Mouse (Mus musculus) left cerebral cortex, adult 9 months (tissue): Measurements from ENCODE around the gene Agbl1.

Experiments used
- DNase-seq, 2 experiments: peaks; one replicate each; pipeline ENCODE4 v3.0.0; 2022; ENCODE audit warnings: low spot score in 2 of 2

The Agbl1 gene

GRCm38 (mm10) chr7:76921671-76922070 lies 692.0 kb downstream of the Agbl1 start:
- no peak for DNase-seq

GRCm38 (mm10) chr7:76935219-76935618 lies 705.5 kb downstream of the Agbl1 start:
- no peak for DNase-seq

GRCm38 (mm10) chr7:76941531-76941930 lies 711.8 kb downstream of the Agbl1 start:
- peak in 1 of 2 experiments; percentile 8 for DNase-seq

- DNase-seq: peak in 1 of 2 experiments; percentile 10
These were observed 741.6 kb downstream of the Agbl1 start for GRCm38 (mm10) chr7:76971334-76971733.

GRCm38 (mm10) chr7:77009571-77009970 lies 779.9 kb downstream of the Agbl1 start:
- DNase-seq: no peak

GRCm38 (mm10) chr7:77029019-77029418 lies 799.3 kb downstream of the Agbl1 start:
- DNase-seq: no peak

- no peak for DNase-seq
These were observed 846.3 kb downstream of the Agbl1 start for GRCm38 (mm10) chr7:77076033-77076432.

GRCm38 (mm10) chr7:77087266-77087665 lies 857.6 kb downstream of the Agbl1 start:
- no peak for DNase-seq

- DNase-seq: no peak
These were observed 865.5 kb downstream of the Agbl1 start for GRCm38 (mm10) chr7:77095153-77095552.

- no peak for DNase-seq
These were observed 884.3 kb downstream of the Agbl1 start for GRCm38 (mm10) chr7:77114021-77114420.

- DNase-seq: no peak
These were observed 899.4 kb downstream of the Agbl1 start for GRCm38 (mm10) chr7:77129045-77129444.

GRCm38 (mm10) chr7:77131950-77132349 lies 902.3 kb downstream of the Agbl1 start:
- peak in 1 of 2 experiments; percentile 14 for DNase-seq

GRCm38 (mm10) chr7:77132615-77133420 lies 903.1 kb downstream of the Agbl1 start:
- peak; percentile 27 to 38 for DNase-seq

GRCm38 (mm10) chr7:77134860-77135259 lies 905.2 kb downstream of the Agbl1 start:
- no peak for DNase-seq

- no peak for DNase-seq
These were observed 909.0 kb downstream of the Agbl1 start for GRCm38 (mm10) chr7:77138707-77139106.

GRCm38 (mm10) chr7:77147527-77147926 lies 917.8 kb downstream of the Agbl1 start:
- DNase-seq: no peak

- DNase-seq: no peak
These were observed 919.1 kb downstream of the Agbl1 start for GRCm38 (mm10) chr7:77148820-77149219.

GRCm38 (mm10) chr7:77149846-77150245 lies 920.2 kb downstream of the Agbl1 start:
- peak in 1 of 2 experiments; percentile 14 for DNase-seq

- no peak for DNase-seq
These were observed 922.7 kb downstream of the Agbl1 start for GRCm38 (mm10) chr7:77152393-77152792.

- DNase-seq: no peak
These were observed 923.2 kb downstream of the Agbl1 start for GRCm38 (mm10) chr7:77152909-77153308.

GRCm38 (mm10) chr7:77164921-77165320 lies 935.2 kb downstream of the Agbl1 start:
- DNase-seq: no peak
